Mouse (Mus musculus) hindbrain, embryonic 12.5 days (tissue): Measurements from ENCODE around the gene Borcs6. TPM values are rescaled to one million over a fixed set of nuclear protein-coding genes. Genes with fewer than 3 reads are reported as not detected.

Experiments
- ATAC-seq: fragments of 200-750 bp; cut with Nextera tagmentation; 2 replicates; pipeline ENCODE4 v1.8.0; 2017; ENCODE audit warnings: moderate TSS enrichment; ENCODE audit not compliant: low FRiP score
- H3K27ac ChIP-seq: fragments of 300-500 bp; sonication (generic); 2 replicates; pipeline ENCODE4 v1.5.1; 2016; ENCODE audit warnings: mild to moderate bottlenecking
- H3K27me3 ChIP-seq: fragments of 300-500 bp; sonication (generic); 2 replicates; pipeline ENCODE4 v1.6.1; 2016; ENCODE audit warnings: mild to moderate bottlenecking
- H3K36me3 ChIP-seq: fragments of 300-500 bp; sonication (generic); 2 replicates; pipeline ENCODE4 v1.6.1; 2016; ENCODE audit warnings: mild to moderate bottlenecking
- H3K4me1 ChIP-seq: fragments of 300-500 bp; sonication (generic); 2 replicates; pipeline ENCODE4 v1.6.1; 2016
- H3K4me2 ChIP-seq: fragments of 300-500 bp; sonication (generic); replicated peaks from 2 replicates; pipeline ENCODE4 v1.6.1; 2016; ENCODE audit warnings: mild to moderate bottlenecking
- H3K4me3 ChIP-seq: fragments of 300-500 bp; sonication (generic); 2 replicates; pipeline ENCODE4 v1.5.1; 2016; ENCODE audit warnings: mild to moderate bottlenecking
- H3K9ac ChIP-seq: fragments of 300-500 bp; sonication (generic); 2 replicates; pipeline ENCODE4 v1.6.1; 2016; ENCODE audit warnings: mild to moderate bottlenecking, moderate library complexity
- H3K9me3 ChIP-seq: fragments of 300-500 bp; sonication (generic); replicated peaks from 2 replicates; pipeline ENCODE4 v1.6.1; 2016; ENCODE audit warnings: mild to moderate bottlenecking
- WGBS: fragments of 180-500 bp; shearing (Covaris S2); methylation state at CpG from one replicate; pipeline ENCODE4 v1.1.7; 2016; 5-methylcytosine and 5-hydroxymethylcytosine counted together
- polyA plus RNA-seq: library from polyadenylated mRNA; unstranded; fragments of >200 nt; fragmentation: Nextera tagmentation; extraction: Ambion mirVana; gene quantifications from 2 replicates; pipeline ENCODE4 v1.2.1, GENCODE M21; 2016

Borcs6 gene
- polyA plus RNA-seq, 1 experiment from 2014 or later = 16.6 TPM

GRCm38 (mm10) chr11:69052824-69053421 is 6.6 kb upstream of the Borcs6 start:
- Histone ChIP-seq H3K4me2 (no peak overlapping the region), H3K4me1 (no peaks in the 10 kb centered on the region), H3K27me3 (no peaks in the 10 kb centered on the region), H3K9me3 (no peaks in the 10 kb centered on the region), H3K36me3 (peaks cover 29% of the 10 kb centered on the region), H3K9ac (no peak overlapping the region), H3K4me3 (no peak overlapping the region), H3K27ac (no peak overlapping the region)
- ATAC-seq = no peak
- WGBS = 89% methylated on average over 2 of the region's 2 CpGs

DNA sequence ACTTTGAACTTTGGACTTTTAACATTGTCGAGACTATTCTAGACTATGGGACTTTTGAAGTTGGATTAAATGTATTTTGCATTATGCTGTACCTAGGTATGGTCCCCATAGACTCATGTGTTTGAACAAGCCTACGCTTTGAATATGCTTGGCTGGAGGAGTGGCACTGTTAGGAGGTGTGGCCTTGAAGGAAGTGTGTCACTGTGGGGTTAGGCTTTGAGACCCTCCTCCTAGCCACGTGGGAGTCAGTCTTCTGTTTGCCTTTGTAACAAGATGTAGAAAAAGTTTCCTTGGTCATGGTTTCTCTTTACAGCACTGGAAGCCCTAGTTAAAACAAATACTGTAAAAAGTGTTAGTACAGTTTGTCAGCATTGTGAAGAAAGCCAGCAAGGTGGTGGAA is 5.7 kb upstream of the Borcs6 start:
- H3K27ac ChIP-seq = no peak overlapping the region
- H3K4me3 ChIP-seq = no peak overlapping the region
- no peak overlapping the region for H3K9ac ChIP-seq
- 79% methylated on average over 3 of the region's 3 CpGs for WGBS
- no peaks in the 10 kb centered on the region for H3K9me3 ChIP-seq
- no peaks in the 10 kb centered on the region for H3K27me3 ChIP-seq
- H3K36me3 ChIP-seq = peaks cover 24% of the 10 kb centered on the region
- peaks cover 7% of the 10 kb centered on the region for H3K4me1 ChIP-seq
- H3K4me2 ChIP-seq = no peak overlapping the region
- no peak for ATAC-seq

DNA sequence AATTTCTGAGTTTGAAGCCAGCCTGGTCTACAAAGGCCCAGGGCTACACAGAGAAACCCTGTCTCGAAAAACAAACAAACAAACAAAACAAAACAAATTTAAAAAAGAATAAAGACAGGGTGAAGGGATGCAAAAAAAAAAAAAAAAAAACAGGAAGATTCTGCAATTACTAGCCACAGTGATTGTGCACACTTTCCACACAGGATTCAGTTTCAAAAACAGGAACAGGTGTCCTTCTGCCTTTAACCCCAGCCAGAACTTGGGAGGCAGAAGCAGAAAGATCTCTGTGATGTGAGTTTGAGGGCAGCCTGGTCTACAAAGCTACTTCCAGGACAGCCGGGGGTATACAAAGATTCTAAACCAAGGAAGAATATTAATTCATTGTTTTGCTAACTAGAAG is 1.3 kb upstream of the Borcs6 start:
- H3K36me3 ChIP-seq = peaks cover 6% of the 10 kb centered on the region; the same call in 1 of the 2 replicates
- H3K9ac ChIP-seq = peak overlapping the region; percentile 75
- H3K9me3 ChIP-seq = no peaks in the 10 kb centered on the region
- H3K4me2 ChIP-seq = peak overlapping the region; percentile 97
- ATAC-seq = no peak
- no peaks in the 10 kb centered on the region; the same call in 1 of the 2 replicates for H3K27me3 ChIP-seq
- WGBS = 73% methylated on average over 2 of the region's 2 CpGs
- H3K27ac ChIP-seq = peak overlapping the region; percentile 90
- peak overlapping the region; percentile 87 for H3K4me3 ChIP-seq
- H3K4me1 ChIP-seq = peaks cover 21% of the 10 kb centered on the region

- Histone ChIP-seq H3K4me3 (peak overlapping the region; percentile 87), H3K9ac (peak overlapping the region; percentile 75), H3K27me3 (no peaks in the 10 kb centered on the region; the same call in 1 of the 2 replicates), H3K4me1 (peaks cover 21% of the 10 kb centered on the region), H3K27ac (peak overlapping the region; percentile 90), H3K9me3 (no peaks in the 10 kb centered on the region), H3K36me3 (peaks cover 5% of the 10 kb centered on the region; the same call in 1 of the 2 replicates), H3K4me2 (peak overlapping the region; percentile 97)
- 2% methylated on average over 19 of the region's 19 CpGs for WGBS
- ATAC-seq = peak; percentile 27
Measured at GRCm38 (mm10) chr11:69058729-69059356, 674 bp upstream of the Borcs6 start.

GRCm38 (mm10) chr11:69059975-69060411 is 476 bp downstream of the Borcs6 start:
- peak overlapping the region; percentile 87 for H3K4me3 ChIP-seq
- peaks cover 27% of the 10 kb centered on the region for H3K4me1 ChIP-seq
- peak overlapping the region; percentile 97 for H3K4me2 ChIP-seq
- peak overlapping the region; percentile 92 for H3K27ac ChIP-seq
- under 1% methylated on average over 49 of the region's 49 CpGs for WGBS
- no peaks in the 10 kb centered on the region; the same call in 1 of the 2 replicates for H3K27me3 ChIP-seq
- peak; percentile 23 for ATAC-seq
- H3K9me3 ChIP-seq = no peaks in the 10 kb centered on the region
- no peaks in the 10 kb centered on the region for H3K36me3 ChIP-seq
- H3K9ac ChIP-seq = peak overlapping the region; percentile 94

DNA sequence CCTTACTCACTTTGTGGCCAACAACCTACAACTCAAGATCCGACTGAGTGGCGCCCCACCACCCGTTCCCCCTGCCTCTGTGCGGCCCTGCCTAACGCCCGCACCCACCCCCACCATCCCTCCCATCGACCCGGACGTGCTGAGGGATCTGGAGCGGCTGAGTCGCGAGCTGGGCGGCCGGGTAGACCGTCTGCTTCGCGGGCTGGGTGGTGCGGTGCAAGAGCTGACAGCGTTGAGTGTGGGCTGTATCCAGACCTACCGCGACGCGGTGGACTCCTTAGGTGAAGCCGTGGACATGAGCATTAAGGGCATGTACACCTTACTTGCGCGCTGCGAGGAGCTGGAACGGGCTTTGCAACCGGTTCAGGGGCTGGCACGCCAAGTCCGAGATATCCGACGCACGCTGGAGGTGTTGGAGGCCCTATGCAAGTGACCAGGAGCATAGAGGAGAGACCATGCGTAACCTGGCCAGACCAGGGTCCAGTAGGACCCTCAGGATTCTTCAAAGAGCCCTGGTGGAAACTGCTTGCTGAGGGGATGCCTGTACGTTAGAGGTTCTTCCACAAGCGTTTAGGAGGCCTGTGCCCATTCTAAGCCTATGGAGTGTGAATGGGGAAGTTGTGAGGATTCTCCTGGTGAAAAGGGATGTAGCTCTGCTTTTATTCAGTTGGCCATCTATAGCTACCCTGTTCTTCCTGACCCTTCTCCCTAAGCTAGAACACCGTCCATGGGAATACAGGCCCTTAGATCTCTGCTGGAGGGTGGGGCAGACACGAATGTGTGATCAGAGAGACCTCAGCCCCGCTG is 1.1 kb downstream of the Borcs6 start:
- Histone ChIP-seq H3K27me3 (no peaks in the 10 kb centered on the region; the same call in 1 of the 2 replicates), H3K4me1 (peaks cover 27% of the 10 kb centered on the region), H3K9ac (peak overlapping the region; percentile 94), H3K36me3 (no peaks in the 10 kb centered on the region), H3K4me2 (peak overlapping the region; percentile 97), H3K27ac (peak overlapping the region; percentile 92), H3K9me3 (no peaks in the 10 kb centered on the region), H3K4me3 (peak overlapping the region; percentile 87)
- no peak for ATAC-seq
- under 1% methylated on average over 40 of the region's 40 CpGs for WGBS

- Histone ChIP-seq H3K4me1 (peaks cover 34% of the 10 kb centered on the region), H3K4me3 (peak overlapping the region; percentile 87), H3K9ac (peak overlapping the region; percentile 94), H3K27ac (no peak overlapping the region), H3K36me3 (no peaks in the 10 kb centered on the region), H3K27me3 (no peaks in the 10 kb centered on the region; the same call in 1 of the 2 replicates), H3K9me3 (no peaks in the 10 kb centered on the region), H3K4me2 (peak overlapping the region; percentile 97)
- no peak for ATAC-seq
- WGBS = 9% methylated on average over 17 of the region's 17 CpGs
Measured at GRCm38 (mm10) chr11:69061255-69061912, 1.9 kb downstream of the Borcs6 start.

DNA sequence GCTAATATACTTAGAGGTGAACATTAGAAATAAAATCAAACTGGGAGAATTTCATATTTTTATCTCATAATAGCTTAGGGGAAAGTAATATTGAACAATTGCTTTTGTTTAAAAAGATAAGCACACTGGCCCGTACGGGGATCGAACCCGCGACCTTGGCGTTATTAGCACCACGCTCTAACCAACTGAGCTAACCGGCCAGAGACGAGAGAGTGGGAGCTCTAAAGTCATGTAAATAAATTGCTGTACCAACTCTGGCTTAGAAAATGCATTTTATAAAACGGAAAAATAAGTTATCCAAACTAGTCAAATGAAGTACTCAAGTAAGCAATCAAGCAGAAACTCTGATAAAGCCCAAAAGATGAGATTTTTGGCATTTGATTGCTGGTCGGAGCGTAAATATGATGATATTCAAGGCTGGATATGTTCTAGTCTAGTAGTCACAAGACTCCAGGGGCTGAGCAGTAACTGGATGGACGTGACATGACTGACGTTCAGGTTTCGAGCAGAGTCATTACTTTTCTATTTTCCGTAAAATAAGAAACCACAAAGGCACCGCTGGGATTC is 2.8 kb downstream of the Borcs6 start:
- under 1% methylated on average over 17 of the region's 17 CpGs for WGBS

GRCm38 (mm10) chr11:69062761-69063224 is 3.3 kb downstream of the Borcs6 start:
- Histone ChIP-seq H3K4me1 (peaks cover 42% of the 10 kb centered on the region), H3K4me3 (peak overlapping the region; percentile 65), H3K9ac (no peak overlapping the region), H3K36me3 (no peaks in the 10 kb centered on the region), H3K9me3 (no peaks in the 10 kb centered on the region), H3K4me2 (peak overlapping the region; percentile 73), H3K27ac (peak overlapping the region; percentile 23; the same call in 1 of the 2 replicates), H3K27me3 (no peaks in the 10 kb centered on the region; the same call in 1 of the 2 replicates)
- ATAC-seq = peak; percentile 35; the same call in 1 of the 2 replicates
- WGBS = 1% methylated on average over 19 of the region's 19 CpGs

More for the DNA sequence above, 2.8 kb downstream of the Borcs6 start:
- peak overlapping the region; percentile 65 for H3K4me3 ChIP-seq
- H3K4me1 ChIP-seq = peaks cover 42% of the 10 kb centered on the region
- H3K27ac ChIP-seq = peak overlapping the region; percentile 23; the same call in 1 of the 2 replicates
- no peak for ATAC-seq
- no peaks in the 10 kb centered on the region; the same call in 1 of the 2 replicates for H3K27me3 ChIP-seq
- H3K4me2 ChIP-seq = peak overlapping the region; percentile 73
- no peaks in the 10 kb centered on the region for H3K9me3 ChIP-seq
- no peak overlapping the region for H3K9ac ChIP-seq
- H3K36me3 ChIP-seq = no peaks in the 10 kb centered on the region

DNA sequence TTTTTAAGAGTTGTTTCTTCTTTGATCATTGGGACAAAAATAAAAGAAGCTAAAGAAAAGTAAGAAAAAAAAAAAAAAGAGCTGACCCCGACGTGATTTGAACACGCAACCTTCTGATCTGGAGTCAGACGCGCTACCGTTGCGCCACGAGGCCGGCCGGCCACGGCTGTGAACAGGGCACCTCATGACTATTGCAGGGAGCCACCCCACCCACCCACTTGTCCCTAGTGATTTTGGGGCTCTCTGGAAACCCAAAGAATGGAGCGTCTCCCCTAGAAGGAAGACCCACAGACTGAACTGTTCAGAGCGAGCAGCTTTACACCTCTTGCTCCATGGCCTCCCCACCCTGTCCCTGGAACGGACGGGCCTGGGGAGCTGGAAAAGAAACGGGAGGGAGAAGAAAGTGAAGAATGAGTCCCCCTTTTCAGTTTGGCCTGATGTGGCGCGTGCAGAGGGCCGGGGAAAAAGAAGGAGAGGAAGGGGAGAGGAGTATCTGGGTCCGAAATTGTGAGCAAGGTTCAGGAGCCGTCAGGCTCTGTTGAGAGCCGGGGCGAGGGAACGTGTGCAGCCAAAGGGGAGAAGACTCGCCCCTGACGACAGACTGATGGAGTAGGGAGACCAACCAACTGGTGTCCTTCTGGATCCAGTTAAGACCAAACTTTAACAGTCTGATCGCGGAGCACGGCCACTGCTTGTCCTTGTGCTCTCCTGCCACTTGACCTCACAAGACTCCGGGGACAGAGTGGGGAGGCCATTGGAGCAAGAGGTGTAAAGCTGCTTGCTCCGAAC is 4.1 kb downstream of the Borcs6 start:
- Histone ChIP-seq H3K4me2 (peak overlapping the region; percentile 73), H3K4me1 (peaks cover 38% of the 10 kb centered on the region), H3K36me3 (no peaks in the 10 kb centered on the region), H3K9me3 (no peaks in the 10 kb centered on the region), H3K4me3 (peak overlapping the region; percentile 65), H3K9ac (peak overlapping the region; percentile 72), H3K27me3 (no peaks in the 10 kb centered on the region; the same call in 1 of the 2 replicates), H3K27ac (peak overlapping the region; percentile 65)
- under 1% methylated on average over 31 of the region's 31 CpGs for WGBS
- no peak for ATAC-seq
